Mouse (Mus musculus): Measurements from ENCODE around the gene Mlycd.

GRCm38 (mm10) chr8:119430250-119430649 is 35.6 kb downstream of the Mlycd start:
- TF ChIP-seq CTCF (IDR thresholded peaks at IDR 0.05; ENCODE audit: low read depth, low read length), result no peak
- no peak for TF ChIP-seq POLR2A (IDR thresholded peaks at IDR 0.05; ENCODE audit: borderline replicate concordance, low read depth, low read length)
